Mouse (Mus musculus): ENCODE measurements around the gene Clca3a2. TPM values are rescaled to one million over a fixed set of nuclear protein-coding genes. Genes with fewer than 3 reads are reported as not detected.

The Clca3a2 gene
- total RNA-seq (2023): not detected

GRCm38 (mm10) chr3:144819219-144819618, at the start of gene Clca3a2:
Gene Clca3a2, minus strand, starts transcription at chr3:144819494.

GRCm38 (mm10) chr3:144849014-144849556, 29.8 kb upstream of the Clca3a2 start, which contains the start of gene Clca3b:
Gene Clca3b, minus strand, starts transcription at chr3:144849357.

GRCm38 (mm10) chr3:144760592-144761309, 58.5 kb downstream of the Clca3a2 start, which contains the start of gene Clca3a1:
Gene Clca3a1, minus strand, starts transcription at chr3:144760977.

Other genes starting within 250 kb of the Clca3a2 start
- 10 to 100 TPM; 12.8 to 21.4 TPM for gene Hs2st1, start 249.3 kb downstream of the Clca3a2 start, total RNA-seq (2023)
- gene Selenof, start 249.2 kb downstream of the Clca3a2 start, total RNA-seq (2023): 100 to 1,000 TPM; 134 to 149 TPM
- 10 to 100 TPM; 80.9 to 89.2 TPM for gene Sh3glb1, start 99.2 kb downstream of the Clca3a2 start, total RNA-seq (2023)
- under 1 TPM; 0.33 to 0.50 TPM for gene Clca3a1, start 58.5 kb downstream of the Clca3a2 start, total RNA-seq (2023)
- not detected for gene Clca3b, start 29.9 kb upstream of the Clca3a2 start, total RNA-seq (2023)
- not detected for gene Clca4b, start 113.0 kb upstream of the Clca3a2 start, total RNA-seq (2023)
- gene Clca4a, start 155.6 kb upstream of the Clca3a2 start, total RNA-seq (2023): not detected
- gene Clca1, start 213.3 kb upstream of the Clca3a2 start, total RNA-seq (2023): not detected